Mouse (Mus musculus) right cerebral cortex, adult 2 months (tissue): Measurements from ENCODE around the gene Exoc3l4.

Experiments used
- DNase-seq, 2 experiments: peaks; one replicate each; pipeline ENCODE4 v3.0.0; 2021 to 2022; ENCODE audit warnings: low spot score in 2 of 2

The Exoc3l4 gene

GRCm38 (mm10) chr12:111411631-111412355 lies 5.0 kb upstream of the Exoc3l4 start:
- DNase-seq = no peak

GRCm38 (mm10) chr12:111412581-111413284 lies 4.1 kb upstream of the Exoc3l4 start:
- DNase-seq = no peak

GRCm38 (mm10) chr12:111413300-111413699 lies 3.5 kb upstream of the Exoc3l4 start:
- peak; percentile 91 to 92 for DNase-seq

- no peak for DNase-seq
Observed at GRCm38 (mm10) chr12:111419918-111420317, 3.1 kb downstream of the Exoc3l4 start.

GRCm38 (mm10) chr12:111420946-111421709 lies 4.3 kb downstream of the Exoc3l4 start:
- DNase-seq = no peak

GRCm38 (mm10) chr12:111422852-111423251 lies 6.0 kb downstream of the Exoc3l4 start:
- DNase-seq = no peak

- no peak for DNase-seq
Observed at GRCm38 (mm10) chr12:111423570-111424129, 6.8 kb downstream of the Exoc3l4 start.

GRCm38 (mm10) chr12:111424547-111424946 lies 7.7 kb downstream of the Exoc3l4 start:
- DNase-seq = no peak

- peak; percentile 86 to 89 for DNase-seq
Observed at GRCm38 (mm10) chr12:111425258-111425657, 8.4 kb downstream of the Exoc3l4 start.

GRCm38 (mm10) chr12:111425789-111426460 lies 9.1 kb downstream of the Exoc3l4 start:
- peak; percentile 94 to 97 for DNase-seq

- DNase-seq = no peak
Observed at GRCm38 (mm10) chr12:111427438-111428113, 10.8 kb downstream of the Exoc3l4 start.

- DNase-seq = no peak
Observed at GRCm38 (mm10) chr12:111428364-111428763, 11.5 kb downstream of the Exoc3l4 start.

- peak; percentile 36 to 49 for DNase-seq
Observed at GRCm38 (mm10) chr12:111428961-111429911, 12.4 kb downstream of the Exoc3l4 start.

- DNase-seq = no peak
Observed at GRCm38 (mm10) chr12:111430049-111430867, 13.4 kb downstream of the Exoc3l4 start.

GRCm38 (mm10) chr12:111430868-111431817 lies 14.3 kb downstream of the Exoc3l4 start:
- no peak for DNase-seq

- DNase-seq = no peak
Observed at GRCm38 (mm10) chr12:111432097-111432496, 15.3 kb downstream of the Exoc3l4 start.

- no peak for DNase-seq
Observed at GRCm38 (mm10) chr12:111432751-111433331, 16.0 kb downstream of the Exoc3l4 start.
